Mouse (Mus musculus): ENCODE results near the gene Prss48. TPM values are rescaled to one million over a fixed set of nuclear protein-coding genes. Genes with fewer than 3 reads are reported as not detected.

Gene Prss48
- not detected for polyA plus RNA-seq (2017; shearing (Covaris generic))

GRCm38 (mm10) chr3:86002423-86002822 is at the start of gene Prss48:
TSS of gene Prss48 (minus strand) at chr3:86002491.

GRCm38 (mm10) chr3:85970742-85971598 is 31.3 kb downstream of the Prss48 start, which contains the start of gene Sh3d19:
TSS of gene Sh3d19 (plus strand) at chr3:85971109.

Other genes with a start within 250 kb of the Prss48 start
- gene Fam160a1, start 185.2 kb downstream of the Prss48 start, polyA plus RNA-seq (2017; shearing (Covaris generic)), result 13.8 TPM
- 4.4 TPM for gene Glt28d2, start 115.0 kb downstream of the Prss48 start, polyA plus RNA-seq (2017; shearing (Covaris generic))
- 15.8 TPM for gene Gm37240, start 115.0 kb downstream of the Prss48 start, polyA plus RNA-seq (2017; shearing (Covaris generic))
- gene Sh3d19, start 31.4 kb downstream of the Prss48 start, polyA plus RNA-seq (2017; shearing (Covaris generic)), result 3.6 TPM
- gene Rps3a1, start 140.2 kb upstream of the Prss48 start, polyA plus RNA-seq (2017; shearing (Covaris generic)), result 2,130 TPM
- gene Lrba, start 222.2 kb upstream of the Prss48 start, polyA plus RNA-seq (2017; shearing (Covaris generic)), result 25.2 TPM